Mouse (Mus musculus): Measurements from ENCODE around the gene Tiam1. TPM values are rescaled to one million over a fixed set of nuclear protein-coding genes. Genes with fewer than 3 reads are reported as not detected.
A peak's percentile ranks its signal among the peaks of the same experiment; 100 is the strongest.

Tiam1 gene
- total and polyA plus RNA-seq, 2 experiments: 0.27 to 0.65 TPM

DNA sequence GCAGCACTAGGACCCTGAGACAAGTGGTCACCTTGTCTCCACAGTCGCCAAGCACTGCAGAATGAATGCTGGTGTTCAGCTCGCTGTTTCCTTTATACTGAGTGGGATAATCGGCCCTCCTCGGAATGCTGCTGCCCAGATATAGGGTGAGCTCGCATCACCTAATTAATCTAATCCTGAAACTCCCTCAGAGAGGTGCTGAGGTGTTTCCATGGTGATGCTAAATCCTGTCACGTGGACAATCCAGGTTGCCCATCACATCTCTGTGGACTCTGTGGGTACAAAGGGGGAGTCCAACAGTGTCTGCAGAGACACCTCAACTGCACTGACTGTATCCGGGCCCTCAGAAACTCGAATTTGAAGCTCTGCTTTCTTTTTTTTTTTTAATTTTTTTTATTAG, 27.8 kb upstream of the Tiam1 start:
- TF ChIP-seq POLR2A (IDR thresholded peaks at IDR 0.05; ENCODE audit: extremely low read depth, insufficient read depth, low read length): no peak
- no peak for TF ChIP-seq CTCF (IDR thresholded peaks at IDR 0.05; ENCODE audit: low read depth, low read length)

DNA sequence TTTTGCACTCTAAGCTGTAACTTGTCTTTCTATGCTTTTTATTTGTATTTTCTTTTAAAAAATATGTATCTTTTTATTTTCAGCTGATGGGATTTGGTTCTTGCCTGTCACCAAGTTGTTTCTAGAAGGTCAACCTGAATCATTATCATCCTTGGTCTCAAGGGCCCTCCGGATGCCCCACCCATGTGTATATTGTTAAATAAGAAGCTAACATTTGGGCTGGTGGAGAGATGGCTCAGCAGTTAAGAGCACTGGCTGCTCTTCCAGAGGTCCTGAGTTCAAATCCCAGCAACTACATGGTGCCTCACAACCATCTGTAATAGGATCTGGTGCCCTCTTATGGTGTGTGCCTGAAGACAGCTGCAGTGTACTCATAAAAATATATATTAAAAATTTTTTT, 27.1 kb upstream of the Tiam1 start:
- TF ChIP-seq CTCF (IDR thresholded peaks at IDR 0.05; ENCODE audit: low read depth, low read length) (no peak), POLR2A (IDR thresholded peaks at IDR 0.05; ENCODE audit: extremely low read depth, insufficient read depth, low read length) (no peak)
- H3K36me3 ChIP-seq (ENCODE audit: control insufficient read depth, insufficient read depth, low read length): no peaks in the 10 kb centered on the region
- H3K27me3 ChIP-seq (ENCODE audit: control insufficient read depth, insufficient read depth, low read length): no peaks in the 10 kb centered on the region
- DNase-seq (ENCODE audit: extremely low read depth, low read depth, low spot score): no peak
- 97% methylated on average over 1 of the region's 1 CpGs for WGBS
- H3K27ac ChIP-seq (replicated peaks; ENCODE audit: insufficient read depth, low read depth, low read length): no peak overlapping the region
- H3K9ac ChIP-seq (ENCODE audit: low read depth, low read length): no peak overlapping the region
- H3K79me2 ChIP-seq (ENCODE audit: control insufficient read depth, insufficient read depth, low read length): no peaks in the 10 kb centered on the region
- H3K4me3 ChIP-seq (ENCODE audit: insufficient read depth, low read depth, low read length): no peak overlapping the region
- H3K4me1 ChIP-seq (ENCODE audit: control insufficient read depth, insufficient read depth, low read length): no peaks in the 10 kb centered on the region

More for the DNA sequence above, 27.8 kb upstream of the Tiam1 start:
- Histone ChIP-seq H3K4me3 (ENCODE audit: insufficient read depth, low read depth, low read length) (no peak overlapping the region), H3K9ac (ENCODE audit: low read depth, low read length) (no peak overlapping the region), H3K27ac (replicated peaks; ENCODE audit: insufficient read depth, low read depth, low read length) (no peak overlapping the region), H3K79me2 (ENCODE audit: control insufficient read depth, insufficient read depth, low read length) (no peaks in the 10 kb centered on the region), H3K27me3 (ENCODE audit: control insufficient read depth, insufficient read depth, low read length) (no peaks in the 10 kb centered on the region), H3K4me1 (ENCODE audit: control insufficient read depth, insufficient read depth, low read length) (no peaks in the 10 kb centered on the region), H3K36me3 (ENCODE audit: control insufficient read depth, insufficient read depth, low read length) (no peaks in the 10 kb centered on the region)
- no peak for DNase-seq (ENCODE audit: extremely low read depth, low read depth, low spot score)
- WGBS: 79% methylated on average over 8 of the region's 8 CpGs

DNA sequence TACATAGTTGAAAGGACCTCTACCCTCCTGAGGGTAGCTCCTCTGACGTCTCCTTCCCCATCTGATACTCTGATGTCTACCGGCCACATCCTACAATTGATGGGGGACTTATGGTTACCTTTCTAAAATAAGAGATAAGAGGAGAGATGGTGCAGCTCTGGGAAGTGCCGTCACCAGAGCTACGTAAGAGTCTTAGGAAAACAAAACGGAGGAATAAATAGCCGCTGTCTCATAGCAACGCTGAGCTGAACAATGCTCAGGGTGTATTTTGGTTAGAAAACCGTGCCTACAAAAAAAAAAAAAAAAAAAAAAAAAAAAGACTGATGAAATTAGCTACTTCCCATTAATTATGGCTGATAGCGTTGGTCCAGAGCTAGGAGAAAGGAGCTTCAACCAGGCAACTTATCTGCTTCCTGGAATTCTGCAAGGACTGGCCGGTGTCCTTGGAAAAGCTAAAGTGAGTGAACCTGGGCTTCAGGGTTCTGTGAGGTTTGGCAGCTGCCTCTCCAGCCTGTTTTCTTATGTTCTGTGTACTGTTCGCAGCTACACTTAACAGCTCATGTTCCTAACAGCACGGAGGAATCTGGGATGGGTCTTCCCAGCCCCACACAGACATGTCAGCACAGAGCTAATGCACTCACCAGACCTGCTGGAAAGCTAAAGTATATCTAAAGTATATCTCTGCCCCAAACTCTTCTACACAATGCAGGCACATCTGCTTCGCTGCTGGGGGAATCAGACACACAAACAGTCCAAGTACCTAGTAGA, 26.5 kb upstream of the Tiam1 start:
- Histone ChIP-seq H3K79me2 (ENCODE audit: control insufficient read depth, insufficient read depth, low read length) (no peaks in the 10 kb centered on the region), H3K4me3 (ENCODE audit: insufficient read depth, low read depth, low read length) (no peak overlapping the region), H3K27ac (replicated peaks; ENCODE audit: insufficient read depth, low read depth, low read length) (no peak overlapping the region), H3K36me3 (ENCODE audit: control insufficient read depth, insufficient read depth, low read length) (no peaks in the 10 kb centered on the region), H3K4me1 (ENCODE audit: control insufficient read depth, insufficient read depth, low read length) (no peaks in the 10 kb centered on the region), H3K27me3 (ENCODE audit: control insufficient read depth, insufficient read depth, low read length) (no peaks in the 10 kb centered on the region), H3K9ac (ENCODE audit: low read depth, low read length) (no peak overlapping the region)
- TF ChIP-seq POLR2A (IDR thresholded peaks at IDR 0.05; ENCODE audit: extremely low read depth, insufficient read depth, low read length): no peak
- 56% methylated on average over 13 of the region's 13 CpGs for WGBS
- no peak for DNase-seq (ENCODE audit: extremely low read depth, low read depth, low spot score)

DNA sequence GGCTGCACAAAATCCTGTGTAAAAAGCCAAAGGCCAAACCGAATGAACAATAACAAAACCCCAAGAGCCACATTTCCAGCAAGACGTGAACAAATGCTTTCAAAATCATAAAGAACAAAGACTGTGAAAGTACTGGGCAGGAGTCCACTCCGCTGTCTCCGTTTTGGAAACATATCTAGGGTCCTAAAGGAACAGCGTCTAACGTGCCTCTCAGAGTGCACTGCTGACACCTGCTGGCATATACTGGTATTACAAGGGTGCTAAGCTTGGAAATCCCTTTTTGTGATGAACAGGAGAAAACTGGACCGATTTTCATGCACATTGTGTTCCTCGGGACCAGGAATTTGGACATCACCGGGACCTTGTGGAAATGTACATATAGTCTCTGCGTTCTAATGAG, 24.1 kb upstream of the Tiam1 start:
- WGBS: 19% methylated on average over 10 of the region's 10 CpGs
- DNase-seq (ENCODE audit: extremely low read depth, low read depth, low spot score): peak; percentile 49
- Histone ChIP-seq H3K4me3 (ENCODE audit: insufficient read depth, low read depth, low read length) (no peak overlapping the region), H3K36me3 (ENCODE audit: control insufficient read depth, insufficient read depth, low read length) (no peaks in the 10 kb centered on the region), H3K27ac (replicated peaks; ENCODE audit: insufficient read depth, low read depth, low read length) (no peak overlapping the region), H3K79me2 (ENCODE audit: control insufficient read depth, insufficient read depth, low read length) (no peaks in the 10 kb centered on the region), H3K9ac (ENCODE audit: low read depth, low read length) (no peak overlapping the region), H3K4me1 (ENCODE audit: control insufficient read depth, insufficient read depth, low read length) (no peaks in the 10 kb centered on the region), H3K27me3 (ENCODE audit: control insufficient read depth, insufficient read depth, low read length) (no peaks in the 10 kb centered on the region)
- TF ChIP-seq POLR2A (IDR thresholded peaks at IDR 0.05; ENCODE audit: extremely low read depth, insufficient read depth, low read length) (no peak), CTCF (IDR thresholded peaks at IDR 0.05; ENCODE audit: low read depth, low read length) (peak; percentile 71)

DNA sequence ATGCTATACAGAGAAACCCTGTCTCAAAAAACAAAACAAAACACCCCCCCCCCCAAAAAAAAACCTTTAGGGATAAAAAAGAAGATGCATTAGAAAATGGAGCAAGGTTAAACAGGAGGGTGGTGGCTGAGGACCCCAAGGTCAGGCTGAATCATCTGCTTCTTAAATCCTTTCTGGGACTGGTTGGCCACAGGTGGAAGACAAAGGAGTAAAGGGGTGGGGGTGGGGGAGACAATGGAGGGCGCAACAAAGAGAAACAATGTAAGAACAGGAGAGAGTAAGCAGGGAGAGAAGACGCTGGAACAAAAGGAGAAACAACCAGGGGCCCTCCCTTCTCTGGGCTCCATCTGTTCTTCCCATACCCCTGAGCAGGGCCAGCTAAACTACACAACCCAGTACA, 21.9 kb upstream of the Tiam1 start:
- no peak overlapping the region for H3K9ac ChIP-seq (ENCODE audit: low read depth, low read length)
- no peaks in the 10 kb centered on the region for H3K36me3 ChIP-seq (ENCODE audit: control insufficient read depth, insufficient read depth, low read length)
- H3K27ac ChIP-seq (replicated peaks; ENCODE audit: insufficient read depth, low read depth, low read length): no peak overlapping the region
- 62% methylated on average over 2 of the region's 2 CpGs for WGBS
- no peaks in the 10 kb centered on the region for H3K79me2 ChIP-seq (ENCODE audit: control insufficient read depth, insufficient read depth, low read length)
- no peak overlapping the region for H3K4me3 ChIP-seq (ENCODE audit: insufficient read depth, low read depth, low read length)
- TF ChIP-seq CTCF (IDR thresholded peaks at IDR 0.05; ENCODE audit: low read depth, low read length): no peak
- H3K27me3 ChIP-seq (ENCODE audit: control insufficient read depth, insufficient read depth, low read length): no peaks in the 10 kb centered on the region
- H3K4me1 ChIP-seq (ENCODE audit: control insufficient read depth, insufficient read depth, low read length): no peaks in the 10 kb centered on the region
- no peak for DNase-seq (ENCODE audit: extremely low read depth, low read depth, low spot score)

DNA sequence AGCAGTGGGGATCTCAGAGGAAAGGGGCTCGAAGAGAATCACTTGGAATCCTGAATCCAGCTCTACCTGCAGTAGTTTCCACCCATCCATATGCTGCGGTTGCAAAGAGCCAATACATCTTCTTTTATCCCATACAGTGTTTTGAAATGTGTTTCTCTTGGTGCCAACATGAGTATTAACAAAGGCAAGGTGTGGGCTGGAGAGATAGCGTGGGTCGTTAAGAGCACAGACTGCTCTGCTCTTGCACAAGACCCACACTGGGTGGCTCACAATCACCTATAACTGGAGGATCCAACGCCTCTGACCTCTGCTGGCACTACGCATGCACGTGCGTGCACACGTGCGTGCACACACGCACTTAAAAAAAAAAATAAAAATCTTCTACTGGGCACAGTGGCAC, 21.4 kb upstream of the Tiam1 start:
- no peak for DNase-seq (ENCODE audit: extremely low read depth, low read depth, low spot score)
- H3K27ac ChIP-seq (replicated peaks; ENCODE audit: insufficient read depth, low read depth, low read length): no peak overlapping the region
- H3K4me3 ChIP-seq (ENCODE audit: insufficient read depth, low read depth, low read length): no peak overlapping the region
- no peaks in the 10 kb centered on the region for H3K4me1 ChIP-seq (ENCODE audit: control insufficient read depth, insufficient read depth, low read length)
- TF ChIP-seq CTCF (IDR thresholded peaks at IDR 0.05; ENCODE audit: low read depth, low read length) (no peak), POLR2A (IDR thresholded peaks at IDR 0.05; ENCODE audit: extremely low read depth, insufficient read depth, low read length) (no peak)
- H3K79me2 ChIP-seq (ENCODE audit: control insufficient read depth, insufficient read depth, low read length): no peaks in the 10 kb centered on the region
- no peaks in the 10 kb centered on the region for H3K27me3 ChIP-seq (ENCODE audit: control insufficient read depth, insufficient read depth, low read length)
- no peak overlapping the region for H3K9ac ChIP-seq (ENCODE audit: low read depth, low read length)
- H3K36me3 ChIP-seq (ENCODE audit: control insufficient read depth, insufficient read depth, low read length): no peaks in the 10 kb centered on the region
- WGBS: 88% methylated on average over 11 of the region's 11 CpGs
